Mouse (Mus musculus) hematopoietic stem cell, adult 5-6 weeks (primary cell): ENCODE results near the gene Gadd45gip1. TPM values are rescaled to one million over a fixed set of nuclear protein-coding genes. Genes with fewer than 3 reads are reported as not detected.
A peak's percentile ranks its signal among the peaks of the same experiment; 100 is the strongest.

Experiments
- ATAC-seq, 2 experiments: fragments of 125-278 bp in 1 of 2; replicated peaks in 1 of 2; 2 replicates each; pipeline ENCODE4 v1.8.0; 2016 to 2017; ENCODE audit warnings: inconsistent platforms in 2 of 2, mild to moderate bottlenecking in 2 of 2, moderate number of reproducible peaks in 2 of 2, low read depth in 1 of 2, moderate TSS enrichment in 1 of 2; ENCODE audit not compliant: low FRiP score in 2 of 2, poor library complexity in 2 of 2, severe bottlenecking in 2 of 2, insufficient read depth in 1 of 2, low TSS enrichment in 1 of 2
- total RNA-seq: library from RNA; stranded (forward); fragments of 172-1452, 232-1000 nt; gene quantifications from 2 replicates; pipeline ENCODE4 v1.2.3, GENCODE M21; 2017

Gene Gadd45gip1
- total RNA-seq, 1 experiment from 2014 or later: 29.8 TPM

DNA sequence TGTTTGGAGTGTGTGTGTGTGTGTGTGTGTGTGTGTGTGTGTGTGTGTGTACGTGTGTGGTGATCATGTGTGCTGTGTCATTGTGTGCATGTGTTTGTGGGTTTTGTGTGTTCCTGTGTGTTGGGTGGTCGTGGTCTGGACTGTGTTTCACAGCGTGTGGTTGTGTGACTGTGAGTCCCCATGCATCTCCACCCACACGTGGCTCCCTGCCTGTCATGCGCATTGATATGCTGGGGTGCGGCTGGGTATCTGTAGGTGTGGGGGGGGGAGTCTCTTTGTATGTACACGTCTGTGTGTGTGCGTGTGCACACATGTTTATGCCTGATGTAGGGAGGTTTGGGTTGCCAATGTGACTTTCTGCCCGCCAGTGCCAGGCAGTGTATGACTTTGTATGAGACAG is 38.2 kb upstream of the Gadd45gip1 start:
- no peak for ATAC-seq

DNA sequence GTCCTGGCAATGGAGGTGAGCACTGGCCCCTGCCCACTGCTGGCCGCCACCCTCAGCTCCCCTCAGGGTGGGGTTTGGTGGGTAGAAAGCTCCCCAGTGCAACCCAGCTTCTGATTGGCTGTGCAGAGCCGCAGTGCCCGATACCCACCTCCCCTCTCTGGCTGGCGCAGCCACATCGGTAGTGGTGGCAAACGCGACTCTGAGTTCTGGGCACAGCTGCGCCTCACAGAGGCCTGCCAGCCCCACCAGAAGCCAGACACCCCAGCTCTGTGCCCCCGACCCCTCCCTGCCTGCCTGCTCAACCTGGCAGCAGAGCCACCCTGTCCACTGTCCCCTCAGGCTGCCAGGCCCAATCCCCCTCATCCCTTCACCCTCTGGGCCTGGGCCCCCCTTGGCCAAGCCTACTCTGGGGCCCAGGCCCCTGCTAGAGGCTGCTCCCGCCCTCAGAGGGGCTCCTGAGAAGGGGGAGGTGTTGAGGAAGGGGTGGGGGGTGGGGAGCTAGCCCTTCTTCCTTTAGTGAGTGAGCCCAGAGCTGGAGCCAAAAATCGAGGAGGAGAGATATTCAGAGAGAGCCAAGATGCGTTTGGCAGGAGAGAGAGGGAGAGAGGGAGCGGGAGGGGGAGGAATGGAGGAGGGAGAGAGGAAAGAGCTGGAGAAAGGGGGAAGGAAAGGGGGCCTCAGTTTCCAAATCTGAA is 37.4 kb upstream of the Gadd45gip1 start:
- ATAC-seq: no peak

DNA sequence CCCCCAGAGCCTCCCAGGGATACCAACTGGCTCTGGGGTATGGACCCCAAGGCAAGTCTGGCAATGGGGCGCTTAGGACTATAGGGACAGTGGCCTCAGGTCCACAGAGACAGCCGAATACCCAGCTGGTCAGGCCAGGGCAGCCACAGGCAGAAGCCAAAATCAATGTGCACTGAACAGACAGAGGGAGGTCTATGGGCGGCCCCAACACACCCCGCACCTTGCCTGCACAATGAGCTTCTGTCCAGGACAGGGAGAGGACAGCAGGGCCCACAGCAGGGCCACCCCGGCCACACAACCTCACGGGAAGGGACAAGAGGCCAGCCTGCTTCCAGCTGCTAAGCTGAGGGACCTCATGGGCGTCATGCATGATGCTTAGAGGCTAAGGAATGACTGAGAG is 36.8 kb upstream of the Gadd45gip1 start:
- ATAC-seq: no peak

DNA sequence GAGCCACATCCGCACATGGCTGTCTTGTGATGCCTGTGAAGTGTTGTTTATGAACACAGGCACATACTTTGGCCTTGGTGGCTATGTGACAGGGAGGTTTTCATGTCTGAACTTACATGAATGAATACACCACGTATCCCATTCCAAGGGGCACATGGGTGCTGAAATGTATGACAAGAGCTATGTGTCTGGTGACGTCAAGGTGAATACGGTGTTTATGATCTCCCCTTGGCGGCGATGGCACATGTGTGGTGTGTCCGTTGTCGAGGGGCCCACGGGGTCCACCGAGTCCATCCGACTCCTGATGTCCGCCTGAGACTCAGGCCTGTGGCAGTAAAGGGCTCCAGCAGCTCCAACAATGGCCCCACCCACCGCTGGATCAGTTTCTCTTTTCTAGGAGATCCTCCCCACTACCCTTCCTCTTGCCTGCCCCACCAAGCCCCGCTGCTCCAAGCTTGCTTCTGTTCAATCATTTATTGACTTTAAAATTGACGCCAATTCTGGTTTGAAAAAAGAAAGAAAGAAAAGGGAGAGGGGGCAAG is 34.0 kb upstream of the Gadd45gip1 start:
- ATAC-seq: no peak

DNA sequence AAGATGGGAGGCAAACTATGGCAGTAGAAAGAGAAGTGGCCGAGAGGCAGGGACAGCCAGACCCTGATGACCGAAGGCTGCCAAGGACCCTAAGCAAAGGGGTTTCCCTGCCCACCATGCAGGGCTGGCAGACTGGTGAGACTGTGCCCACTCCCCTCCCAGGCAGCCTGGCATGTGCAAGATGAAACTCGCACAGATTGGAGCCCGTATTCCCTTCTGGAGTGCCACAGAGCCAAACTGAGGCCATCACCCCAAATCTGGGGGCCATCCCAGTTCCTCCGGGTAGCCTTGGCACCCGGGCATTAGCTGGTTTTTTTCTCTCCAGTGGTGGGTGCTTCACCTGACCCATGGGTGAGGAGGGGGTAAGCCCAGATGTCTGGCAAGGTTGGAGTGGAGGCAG is 33.4 kb upstream of the Gadd45gip1 start:
- ATAC-seq: no peak

DNA sequence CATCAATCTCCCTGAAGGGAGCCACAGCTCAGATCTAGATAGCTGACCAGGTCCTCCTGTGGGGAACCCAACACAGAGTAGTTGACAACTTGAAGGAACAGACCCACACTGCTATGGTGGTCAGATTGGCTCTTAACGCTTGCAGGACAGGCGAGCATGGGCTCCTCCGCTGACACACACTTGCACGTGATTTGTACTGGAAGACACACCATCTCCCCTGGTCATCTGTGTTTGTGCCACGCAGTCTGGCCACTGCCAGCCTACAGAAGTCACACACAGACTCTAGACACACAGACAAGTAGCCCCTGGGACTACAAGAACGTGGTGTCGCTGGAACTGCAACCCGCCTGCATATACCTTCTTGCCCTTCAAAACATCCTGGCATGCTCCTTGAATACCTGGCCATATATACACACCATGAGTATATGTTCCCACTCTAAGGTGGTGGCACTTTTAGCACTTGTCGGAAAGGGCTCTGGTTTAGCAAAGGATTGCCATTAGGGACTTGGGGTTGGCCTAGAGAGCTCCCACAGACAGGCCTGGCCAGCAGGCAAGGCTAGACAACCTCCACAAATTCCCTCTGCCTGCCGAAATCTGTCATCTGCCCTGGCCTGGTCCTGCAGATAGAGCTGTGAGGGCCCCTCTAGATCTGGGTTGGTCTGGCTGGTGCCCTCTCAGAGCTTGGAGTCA is 32.7 kb upstream of the Gadd45gip1 start:
- no peak for ATAC-seq

DNA sequence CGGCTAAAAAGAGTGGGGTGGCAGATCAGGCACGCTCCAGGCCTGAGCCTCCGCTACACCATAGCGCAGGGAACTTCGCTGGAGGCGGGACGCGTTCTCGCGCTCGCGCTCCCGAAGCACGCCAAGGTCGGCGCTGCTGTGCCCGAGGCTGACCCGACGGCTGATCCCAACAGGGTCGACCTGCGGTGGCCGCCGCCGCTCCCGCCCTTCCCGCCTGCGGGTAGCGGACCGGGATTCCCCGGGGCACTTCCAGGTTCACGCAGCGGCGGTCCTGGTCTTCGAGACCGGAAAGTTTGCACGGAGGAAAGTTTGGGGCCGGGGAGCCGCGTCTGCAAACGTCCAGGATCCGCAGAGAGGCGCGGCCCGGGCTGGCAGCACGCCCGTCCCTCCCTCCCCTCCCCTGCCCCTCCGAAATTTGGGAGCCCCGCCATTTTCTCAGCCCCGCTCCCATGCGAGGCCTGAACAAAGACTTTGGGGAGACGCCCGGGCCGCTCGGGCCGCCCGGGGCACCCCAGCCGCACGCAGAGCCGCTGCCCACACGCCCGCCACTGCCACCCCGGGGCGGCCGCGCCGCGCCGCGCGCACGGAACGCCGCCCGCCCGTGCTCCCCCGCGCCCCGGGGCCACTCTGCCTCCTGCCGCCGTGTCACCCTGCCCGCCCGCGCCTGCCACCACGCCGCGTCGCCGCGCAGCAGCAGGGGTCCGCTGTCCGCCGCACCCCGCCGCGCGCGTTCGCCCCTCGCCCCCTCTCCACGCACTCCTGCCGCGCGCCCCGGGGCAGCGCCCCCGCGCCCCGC is 32.0 kb upstream of the Gadd45gip1 start:
- ATAC-seq: peak; percentile 35 to 36; a peak in 2 of 4 replicates

DNA sequence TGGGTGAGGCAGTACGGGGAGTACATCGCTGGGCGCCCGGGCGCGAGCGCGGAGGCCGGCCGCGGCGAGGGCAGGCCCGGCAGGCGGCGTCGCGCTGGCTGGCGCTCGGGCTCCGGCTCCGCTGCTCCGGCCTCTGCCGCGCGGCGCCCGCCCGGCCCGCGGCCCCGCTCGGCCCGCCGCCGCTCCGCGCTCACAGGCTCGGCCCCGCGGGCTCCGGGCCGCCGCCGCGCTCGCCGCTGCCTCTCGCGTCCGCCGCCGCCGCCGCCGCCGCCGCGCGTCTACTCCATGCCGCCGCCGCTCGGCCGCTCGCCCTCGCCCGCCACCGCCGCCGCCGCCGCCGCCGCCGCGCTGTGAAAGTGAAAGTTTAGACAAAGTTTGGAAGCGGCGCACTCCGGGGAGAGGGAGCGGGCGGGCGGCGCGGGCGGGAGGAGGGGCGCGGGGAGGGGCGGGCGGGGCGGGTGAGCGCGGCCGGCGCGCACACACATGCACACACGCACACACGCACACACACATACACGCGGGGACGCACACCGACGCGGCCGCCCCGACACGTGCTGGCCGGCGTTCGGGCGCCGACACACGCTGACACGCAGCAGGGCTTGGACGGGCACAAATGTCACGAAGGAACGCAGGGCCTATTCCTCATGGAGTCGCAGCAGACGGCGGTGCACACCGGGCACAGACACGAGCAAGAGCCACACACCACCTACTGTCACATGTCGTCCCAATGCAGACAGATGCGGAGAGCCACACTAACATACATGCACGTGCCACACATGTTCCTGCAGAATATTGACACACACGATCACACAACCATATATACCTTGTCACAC is 31.1 kb upstream of the Gadd45gip1 start, which contains the start of gene Nfix:
Gene Nfix (minus strand): TSS at position 346 of the 833 bp plus-strand sequence.
- peak in 1 of 2 experiments; percentile 34; a peak in 2 of 4 replicates for ATAC-seq

DNA sequence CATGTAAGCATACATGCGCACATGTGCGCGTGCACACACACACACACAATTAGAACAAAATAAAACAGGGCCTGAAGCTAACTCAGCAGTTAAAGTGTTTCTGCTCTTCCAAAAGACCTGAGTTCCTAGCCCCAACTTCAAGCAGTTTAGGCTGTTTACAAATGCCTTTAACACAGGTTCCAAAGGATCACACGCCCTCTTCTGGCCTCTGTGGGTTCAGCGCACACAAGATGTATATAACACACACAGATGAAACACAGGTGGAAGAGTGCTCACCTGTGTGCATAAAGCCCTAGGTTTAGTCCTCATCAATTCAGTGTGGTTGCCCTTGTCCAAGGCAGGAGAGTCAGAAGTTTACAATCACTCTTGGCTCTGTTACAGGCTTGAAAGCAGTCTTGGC is 25.3 kb upstream of the Gadd45gip1 start:
- ATAC-seq: no peak

DNA sequence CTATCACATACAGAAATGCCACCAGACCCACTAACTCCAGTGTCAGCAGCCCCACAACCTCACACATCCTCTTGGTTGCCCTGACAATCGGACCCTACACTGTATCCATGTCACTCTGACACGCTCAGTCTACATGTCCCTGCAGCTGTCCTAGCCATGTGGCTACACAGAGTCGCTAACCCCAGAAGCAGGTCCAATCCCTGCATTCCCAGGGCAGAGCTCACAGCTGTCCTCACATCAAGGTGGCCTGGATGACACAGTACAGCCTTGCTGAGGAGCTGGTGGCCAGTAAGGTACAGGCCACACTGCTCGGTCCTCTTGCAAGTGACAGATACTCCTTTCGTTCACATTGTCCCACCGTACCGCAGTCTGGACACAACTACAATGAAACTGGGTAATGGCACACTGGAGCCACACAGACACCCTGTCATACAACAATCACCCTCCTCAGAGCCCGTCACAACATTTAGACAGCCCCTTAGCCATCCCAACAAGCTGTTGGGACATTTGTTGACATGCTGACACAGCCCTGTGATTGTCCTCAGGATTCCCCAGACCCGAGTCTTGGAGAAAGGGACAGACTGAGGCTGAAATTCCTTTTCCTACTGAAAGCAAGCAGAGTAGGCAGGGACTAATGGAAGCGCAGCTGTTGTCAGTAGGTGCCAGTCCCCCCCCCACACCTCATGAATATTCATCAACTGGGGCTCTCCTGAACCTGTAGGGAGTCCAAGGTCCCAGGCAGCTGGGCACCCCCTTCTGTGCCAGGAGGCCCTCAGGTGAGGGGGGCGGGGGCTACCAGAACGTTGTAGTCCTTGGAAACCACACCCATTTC is 22.0 kb upstream of the Gadd45gip1 start:
- no peak for ATAC-seq

DNA sequence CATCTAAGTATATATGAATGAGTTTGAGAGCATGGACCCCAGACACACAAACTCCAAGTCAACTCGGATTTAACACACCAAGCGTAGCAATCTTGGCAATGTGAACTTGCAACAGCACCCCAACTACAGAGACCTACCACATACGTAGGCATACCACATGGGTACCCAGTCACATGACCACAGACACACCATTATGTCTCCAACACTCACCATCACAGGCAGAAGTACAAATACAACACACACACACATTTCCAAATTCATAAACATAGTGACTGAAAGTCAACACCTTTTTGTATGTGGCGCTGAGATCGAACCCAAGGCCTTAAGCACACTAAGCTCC is 21.4 kb upstream of the Gadd45gip1 start:
- ATAC-seq: no peak

DNA sequence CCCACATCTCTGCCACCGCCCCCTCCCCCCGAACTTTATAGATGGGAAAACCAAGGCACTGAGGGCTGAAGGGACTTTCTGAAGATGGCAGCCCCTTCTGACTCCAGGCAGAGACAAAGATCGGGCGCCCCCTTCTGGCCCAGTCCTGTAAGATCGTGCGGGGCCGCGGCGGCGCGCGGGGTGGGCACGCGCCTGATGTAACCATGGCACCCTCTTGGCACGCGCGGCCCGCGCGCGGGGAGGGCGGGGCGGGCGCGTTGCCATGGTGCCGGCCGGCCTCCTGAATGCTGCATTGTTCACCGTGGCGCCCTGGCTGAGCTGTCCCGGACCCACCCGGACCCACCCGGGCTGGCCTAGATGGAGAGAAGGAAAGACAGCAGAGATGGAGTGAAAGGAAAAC is 20.4 kb upstream of the Gadd45gip1 start:
- peak; percentile 43 to 62; a peak in 3 of 4 replicates for ATAC-seq

DNA sequence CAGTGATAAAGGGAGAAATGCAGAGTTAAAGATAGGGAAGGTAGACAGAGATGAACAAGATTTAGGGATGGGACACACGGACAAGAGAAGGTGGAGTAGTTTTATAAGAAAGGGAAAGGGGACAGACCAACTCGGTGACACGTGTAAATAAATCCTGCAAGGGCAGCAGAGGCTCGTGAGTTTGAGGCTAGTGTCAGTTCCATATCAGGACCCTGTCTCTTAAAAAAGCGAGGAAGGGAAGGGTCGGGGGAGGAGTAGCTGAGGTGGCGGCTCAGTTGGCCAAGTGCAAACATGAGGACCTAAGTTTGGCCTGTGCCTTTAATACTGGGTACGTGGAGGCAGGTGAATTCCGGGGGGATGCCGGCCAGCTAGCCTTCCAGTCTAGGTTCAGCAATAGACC is 20.0 kb upstream of the Gadd45gip1 start:
- ATAC-seq: no peak

DNA sequence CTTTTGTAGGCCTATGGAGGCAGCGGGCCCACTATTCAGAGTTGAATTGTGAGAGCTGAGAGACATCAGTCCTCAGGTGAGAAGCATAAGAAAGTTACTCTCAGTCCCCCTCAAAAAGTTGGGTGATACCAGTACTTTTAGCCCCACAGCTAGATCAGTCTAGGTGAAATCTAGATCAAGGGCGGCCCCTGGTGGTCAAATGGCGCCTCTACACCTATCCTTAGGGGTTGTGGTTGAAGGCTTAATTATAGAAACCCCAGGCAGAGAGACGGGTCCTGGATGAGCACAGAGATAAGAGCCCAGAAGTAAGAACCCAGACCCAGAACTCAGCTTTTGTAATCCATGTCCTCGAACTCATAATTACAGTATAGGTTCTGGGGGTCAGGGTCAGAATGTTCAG is 18.3 kb upstream of the Gadd45gip1 start:
- peak; percentile 62 to 68; a peak in 3 of 4 replicates for ATAC-seq

DNA sequence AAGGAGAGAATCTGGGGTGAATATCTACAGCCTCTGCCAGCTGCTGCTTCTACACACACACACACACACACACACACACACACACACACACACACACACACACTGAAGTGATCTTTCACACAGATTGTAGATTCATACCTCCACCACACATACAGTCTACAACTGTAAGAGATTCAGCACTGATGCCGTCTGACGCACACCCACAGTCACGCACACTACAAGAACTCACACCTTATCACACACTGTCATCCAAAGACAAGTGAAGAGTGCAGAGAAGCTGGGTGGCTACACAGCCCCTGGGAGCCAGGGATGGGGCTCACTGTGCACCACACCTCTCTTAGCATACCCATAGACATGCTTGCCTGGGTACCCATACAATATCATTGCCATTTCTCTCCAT is 17.5 kb upstream of the Gadd45gip1 start:
- ATAC-seq: no peak

DNA sequence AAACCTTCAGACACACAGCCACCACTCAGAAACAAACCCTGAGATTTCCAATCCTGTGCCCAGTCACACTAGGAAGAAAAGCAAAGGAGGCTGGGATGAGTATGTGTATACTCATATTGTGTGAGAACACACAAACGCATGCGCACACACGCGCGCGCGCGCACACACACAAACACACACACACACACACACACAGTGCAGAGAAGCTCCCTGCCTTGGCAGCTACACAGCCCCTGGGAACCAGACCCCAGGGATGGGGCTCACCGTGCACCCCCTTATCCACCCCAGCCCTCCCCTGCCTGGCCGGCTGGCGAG is 17.1 kb upstream of the Gadd45gip1 start:
- no peak for ATAC-seq
